Comparison of ENCODE assay signal across 8 mouse cellular contexts in genomic region chr13:99055609-99056321, GRCm38 (mm10).
DNase-seq lines count a peak whose midpoint lies in the region; ATAC-seq lines count a peak whose summit lies in the region.

No protein-coding gene starts in this region.

- intact Hi-C loops in gastrocnemius, postnatal 36 days (cut with DNase I), result no loop called here
- intact Hi-C loops in left cerebral cortex, postnatal 36 days (cut with DNase I), result loop anchor here (1.0 to 5.0 kb wide), 2 partner anchors 91 to 128 kb away; partner anchors contain the start of gene Tnpo1

- no peak; the same call in 1 of the 2 replicates for ATAC-seq in granulocyte monocyte progenitor cell, adult 5-6 weeks (replicated peaks; ENCODE audit: poor library complexity, severe bottlenecking)

- peak; percentile 31 for DNase-seq in gastrocnemius, adult 18-20 months (ENCODE audit: low spot score)
- DNase-seq in gastrocnemius, postnatal 36 days, result no peak
- DNase-seq in Muller cell, postnatal 12 days (ENCODE audit: inconsistent ontology term), result peak; percentile 77
- DNase-seq in gastrocnemius, postnatal 10 days, result peak; percentile 52
- DNase-seq in left cerebral cortex, postnatal 36 days (ENCODE audit: low spot score in 2 of 2), result peak; percentile 54 to 64
- DNase-seq in urinary bladder, adult 18-20 months (ENCODE audit: low spot score in 2 of 2), result no peak
- no peak for DNase-seq in thymus, adult 18-20 months

Comparison
In these comparisons a context has a peak if more than half of its experiments do, and no peak if none do; other contexts are left out.
1. DNase-seq: peak in gastrocnemius, adult 18-20 months (single experiment), Muller cell, postnatal 12 days (single experiment), gastrocnemius, postnatal 10 days (single experiment) and left cerebral cortex, postnatal 36 days (2 of 2); none in gastrocnemius, postnatal 36 days (0 of 2), urinary bladder, adult 18-20 months (0 of 2) and thymus, adult 18-20 months (0 of 2).